Mouse (Mus musculus): ENCODE measurements around the gene Rbm18. TPM values are rescaled to one million over a fixed set of nuclear protein-coding genes. Genes with fewer than 3 reads are reported as not detected.

Gene Rbm18
- total RNA-seq, 2 experiments from 2014 or later, result 28.9 to 31.1 TPM

GRCm38 (mm10) chr2:36104956-36105741 lies 31.4 kb downstream of the Rbm18 start, which contains the start of gene Lhx6:
Gene Lhx6, minus strand, starts transcription at chr2:36105408.
- intact Hi-C loops (cut with DNase I), result loop anchor here (1.0 kb wide), 1 partner anchor 17 kb away; no protein-coding TSS in a partner anchor
- DNase-seq, result no peak

- DNase-seq, result no peak
- intact Hi-C loops (cut with DNase I), result no loop called here
These were observed 32.1 kb downstream of the Rbm18 start for GRCm38 (mm10) chr2:36104436-36104955.

GRCm38 (mm10) chr2:36103555-36104367 lies 32.8 kb downstream of the Rbm18 start:
- intact Hi-C loops (cut with DNase I), result no loop called here
- DNase-seq, result no peak

- no peak for DNase-seq
- intact Hi-C loops (cut with DNase I), result no loop called here
These were observed 33.5 kb downstream of the Rbm18 start for GRCm38 (mm10) chr2:36103069-36103554.

DNA sequence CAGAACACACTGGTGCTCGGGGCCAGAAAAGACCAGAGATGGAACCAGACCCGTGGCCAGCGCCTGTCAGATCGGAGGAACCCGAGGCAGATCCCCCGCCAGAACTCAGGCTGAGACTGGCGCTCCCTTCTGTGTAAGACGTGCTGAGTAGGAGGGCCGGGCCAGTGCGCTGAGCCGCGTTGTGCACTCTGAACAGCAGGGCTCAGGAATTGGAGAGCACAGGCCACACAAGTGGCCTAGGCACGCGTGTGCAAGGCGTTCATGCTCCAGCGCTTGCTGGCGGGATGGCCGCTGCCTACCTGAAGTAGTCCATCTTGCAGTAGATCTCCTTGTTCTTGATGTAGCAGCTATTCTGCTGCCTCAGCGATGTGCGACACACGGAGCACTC lies 34.0 kb downstream of the Rbm18 start:
- intact Hi-C loops (cut with DNase I), result no loop called here
- no peak for DNase-seq

DNA sequence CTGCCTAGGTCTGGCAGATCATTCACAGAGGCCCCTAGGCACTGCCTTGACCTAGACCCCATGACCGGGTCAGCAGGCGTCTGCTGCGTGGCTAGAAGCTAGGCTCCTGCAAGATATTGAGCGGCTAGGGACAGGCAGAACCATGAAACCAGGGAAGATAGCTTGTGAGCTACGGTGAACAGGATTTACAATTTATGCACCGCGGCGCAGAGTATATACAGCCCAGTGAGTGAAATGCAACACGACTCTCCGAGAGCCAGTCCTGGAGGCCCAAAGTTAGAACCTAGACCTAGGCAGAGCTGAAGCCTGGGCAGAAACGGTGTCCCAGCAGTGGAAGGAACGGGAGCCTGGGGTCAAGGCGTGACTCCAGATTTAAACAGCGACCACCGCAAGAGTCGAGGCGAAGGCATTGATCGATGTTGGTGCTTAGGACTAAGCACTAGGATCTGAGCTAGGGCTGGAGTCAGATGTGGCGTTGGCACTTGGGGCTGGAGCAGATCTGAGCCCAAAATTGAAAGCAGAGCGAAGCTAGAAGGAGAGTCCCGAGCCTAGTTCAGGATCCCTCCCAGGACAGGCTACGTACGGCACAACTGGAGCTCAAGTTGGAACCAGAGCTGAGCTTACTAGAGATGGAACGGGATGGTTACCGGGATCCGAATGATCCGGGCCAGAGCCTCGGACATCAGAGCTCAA lies 34.6 kb downstream of the Rbm18 start:
- intact Hi-C loops (cut with DNase I), result no loop called here
- DNase-seq, result no peak

DNA sequence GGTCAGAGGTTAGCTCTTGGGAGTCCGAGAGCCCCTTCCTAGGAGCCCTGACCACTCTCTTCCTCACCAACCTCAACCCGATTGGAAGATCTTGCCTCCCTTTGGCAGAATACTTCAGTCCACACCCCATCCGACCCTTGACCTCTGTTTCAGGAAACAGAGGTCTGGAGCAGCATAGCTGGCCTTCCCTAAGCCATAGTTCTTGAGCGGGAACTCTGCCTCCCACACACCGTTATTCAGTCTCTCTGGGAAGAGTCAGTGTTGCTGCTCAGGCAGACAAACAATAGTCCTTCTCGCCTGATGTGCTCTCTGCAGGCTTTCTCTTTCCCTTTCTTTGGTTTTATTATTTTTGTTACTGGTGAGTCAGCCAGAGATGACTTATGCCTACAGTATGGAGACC lies 36.8 kb downstream of the Rbm18 start:
- no peak for DNase-seq
- intact Hi-C loops (cut with DNase I), result no loop called here

GRCm38 (mm10) chr2:36098021-36098420 lies 38.6 kb downstream of the Rbm18 start:
- no peak for DNase-seq
- intact Hi-C loops (cut with DNase I), result no loop called here

DNA sequence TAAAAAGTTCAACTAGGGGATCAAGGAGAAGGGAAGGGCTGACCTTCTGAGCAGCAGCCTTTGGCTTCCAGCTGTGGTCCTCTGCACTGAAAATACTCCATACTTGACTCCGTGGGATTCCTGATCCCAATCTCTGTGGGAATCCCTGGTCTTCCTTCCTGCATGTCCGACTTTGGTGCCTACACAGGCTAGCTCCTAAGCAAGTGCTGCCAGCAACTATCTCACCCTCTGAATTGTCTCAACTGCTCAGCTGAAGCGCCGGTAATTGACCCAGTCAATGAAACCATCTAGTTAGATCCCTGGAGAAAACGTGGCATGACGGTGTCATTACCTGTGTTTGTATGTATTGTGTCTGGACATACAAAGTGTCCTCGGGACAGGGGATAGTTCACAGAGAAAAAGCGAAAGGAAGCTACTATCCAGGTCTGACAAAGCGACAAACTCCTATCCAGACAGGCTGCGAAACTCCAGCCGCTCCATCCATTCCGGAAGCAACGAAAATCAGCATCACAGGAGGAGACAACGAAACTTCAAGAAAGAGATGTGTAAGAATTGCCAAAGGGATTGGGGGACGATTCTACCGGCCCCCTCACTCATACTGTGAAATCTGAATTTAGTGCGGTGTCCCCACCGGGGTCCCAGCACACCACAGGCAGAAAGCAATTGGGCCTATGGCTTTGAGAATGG lies 39.3 kb downstream of the Rbm18 start:
- DNase-seq, result no peak
- intact Hi-C loops (cut with DNase I), result no loop called here

DNA sequence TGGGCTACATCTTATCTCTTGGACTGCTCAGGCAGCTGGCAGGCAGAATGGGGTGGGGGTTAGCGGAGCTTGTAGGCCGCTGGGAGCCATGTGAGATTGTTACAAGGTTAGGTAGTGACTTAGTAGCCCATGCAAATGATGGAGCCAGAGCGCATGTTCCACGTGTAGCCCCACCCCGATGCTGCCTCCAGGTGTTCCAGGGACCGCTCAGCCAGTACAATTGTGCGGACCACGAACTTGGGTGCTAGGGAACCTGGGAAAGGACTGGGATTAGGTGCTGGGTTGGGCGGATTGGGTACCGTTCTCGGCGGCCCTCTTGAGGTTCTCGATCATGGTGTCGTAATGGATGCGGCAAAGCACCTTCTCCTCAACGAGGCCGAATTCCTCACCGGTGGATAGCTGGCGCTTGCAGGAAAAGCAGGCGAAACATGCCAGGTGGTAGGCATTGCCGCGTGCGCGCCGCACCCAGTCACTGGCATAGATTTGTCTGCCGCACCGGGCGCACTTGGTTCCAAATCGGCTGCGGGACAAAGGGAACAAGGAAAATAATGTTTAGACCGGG lies 42.6 kb downstream of the Rbm18 start:
- intact Hi-C loops (cut with DNase I), result no loop called here

GRCm38 (mm10) chr2:36093301-36093700 lies 43.3 kb downstream of the Rbm18 start:
- intact Hi-C loops (cut with DNase I), result no loop called here
- DNase-seq, result no peak

More for the DNA sequence above, 42.6 kb downstream of the Rbm18 start:
- no peak for DNase-seq

DNA sequence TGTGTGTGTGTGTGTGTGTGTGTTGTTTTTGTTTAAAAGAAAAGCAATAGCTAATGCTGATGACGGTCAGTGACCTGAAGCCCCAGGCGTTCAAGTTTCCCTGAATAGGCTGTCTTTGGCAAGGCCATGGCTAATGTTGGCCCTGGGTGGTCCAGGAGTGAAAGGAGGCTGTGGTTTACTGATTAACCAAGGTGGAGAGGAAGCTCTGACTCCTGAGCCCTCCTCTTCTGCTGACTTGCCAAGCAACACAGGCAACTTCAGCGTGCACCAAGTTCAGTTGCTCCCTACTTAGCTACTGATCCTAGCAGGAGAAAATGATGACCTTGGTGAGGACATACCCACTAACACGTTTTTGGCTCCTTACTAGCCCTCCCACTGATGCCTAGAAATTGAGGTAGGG lies 43.8 kb downstream of the Rbm18 start:
- DNase-seq, result no peak
- intact Hi-C loops (cut with DNase I), result no loop called here

DNA sequence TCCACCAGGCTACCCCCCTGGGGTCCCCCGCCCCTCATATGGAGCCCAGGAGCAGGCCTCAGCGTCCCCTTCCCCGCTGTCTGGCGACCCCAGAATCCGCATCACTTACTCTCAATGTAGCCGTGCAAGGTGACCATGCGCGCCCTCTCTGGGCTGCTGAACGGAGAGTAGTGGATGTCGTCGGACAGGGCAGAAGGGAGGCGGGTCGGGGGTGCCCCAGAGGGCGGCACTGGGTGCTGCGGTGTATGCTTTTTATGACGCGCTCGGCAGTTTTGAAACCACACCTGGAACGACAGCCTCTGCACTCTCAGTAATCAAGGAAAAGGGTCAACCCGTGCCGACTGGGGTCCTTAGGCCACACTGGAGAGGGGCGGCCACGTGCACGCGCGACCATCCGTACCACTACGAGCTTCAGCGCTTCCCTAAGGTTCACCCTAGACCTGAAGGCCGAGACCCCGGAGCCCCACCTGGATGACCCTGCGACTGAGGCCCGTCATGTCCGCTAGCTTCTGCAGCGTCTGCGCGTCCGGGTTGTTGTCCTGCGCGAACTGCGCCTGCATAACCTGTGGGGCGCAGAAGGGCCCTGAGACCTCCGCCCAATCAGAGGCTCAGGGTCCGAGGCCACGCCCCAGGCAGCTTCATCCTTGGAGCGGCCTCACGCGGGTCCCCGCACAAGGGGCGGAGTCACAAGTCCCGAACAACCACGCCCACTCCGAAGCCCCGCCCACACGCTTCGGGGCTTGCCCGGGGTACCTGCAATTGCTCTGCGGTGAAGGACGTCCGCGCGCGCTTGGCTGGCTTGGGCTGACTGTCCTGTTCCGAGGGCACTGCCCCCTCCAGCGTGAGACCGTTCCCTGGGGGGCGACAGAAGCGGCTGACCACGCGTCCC lies 45.5 kb downstream of the Rbm18 start:
- DNase-seq, result no peak
- intact Hi-C loops (cut with DNase I), result no loop called here

GRCm38 (mm10) chr2:36089190-36089589 lies 47.4 kb downstream of the Rbm18 start:
- intact Hi-C loops (cut with DNase I), result no loop called here

GRCm38 (mm10) chr2:36085041-36085440 lies 51.5 kb downstream of the Rbm18 start:
- intact Hi-C loops (cut with DNase I), result no loop called here
- DNase-seq, result no peak

More at GRCm38 (mm10) chr2:36089190-36089589, 47.4 kb downstream of the Rbm18 start:
- no peak for DNase-seq

- intact Hi-C loops (cut with DNase I), result no loop called here
- DNase-seq, result no peak
These were observed 53.6 kb downstream of the Rbm18 start for GRCm38 (mm10) chr2:36082802-36083580.

GRCm38 (mm10) chr2:36081446-36081845 lies 55.1 kb downstream of the Rbm18 start:
- intact Hi-C loops (cut with DNase I), result no loop called here
- DNase-seq, result no peak

All from gastrocnemius, postnatal 36 days (tissue).